Mouse (Mus musculus) MEL (cell line): ENCODE data around the gene Upk3b. TPM values are rescaled to one million over a fixed set of nuclear protein-coding genes. Genes with fewer than 3 reads are reported as not detected.

ENCODE experiments used
- DNase-seq: peaks from one replicate; pipeline ENCODE4 v3.0.0; 2011; ENCODE audit warnings: low read depth, low spot score
- H3K27ac ChIP-seq: 2 replicates; pipeline ENCODE4 v1.5.1; 2012; ENCODE audit warnings: low read depth, mild to moderate bottlenecking, control low read depth, low read length, moderate library complexity; ENCODE audit not compliant: control insufficient read depth
- H3K27me3 ChIP-seq, 2 experiments: fragments of 150-350 bp in 1 of 2; sonication (generic) in 1 of 2; 2 replicates each; pipeline ENCODE4 v1.6.1; 2012; ENCODE audit warnings: low read length in 2 of 2, mild to moderate bottlenecking in 2 of 2, improper control_type of control experiment in 1 of 2, moderate library complexity in 1 of 2; ENCODE audit not compliant: insufficient read depth in 2 of 2, control insufficient read depth in 1 of 2
- H3K36me3 ChIP-seq, 2 experiments: 2 replicates each; pipeline ENCODE4 v1.6.1; 2012 to 2014; ENCODE audit warnings: low read length in 2 of 2, improper control_type of control experiment in 1 of 2, inconsistent platforms in 1 of 2, mild to moderate bottlenecking in 1 of 2; ENCODE audit not compliant: insufficient read depth in 2 of 2, control insufficient read depth in 1 of 2
- H3K4me1 ChIP-seq, 2 experiments: fragments of 150-350 bp in 1 of 2; sonication (generic) in 1 of 2; 2 replicates each; pipeline ENCODE4 v1.6.1; 2012; ENCODE audit warnings: low read length in 2 of 2, improper control_type of control experiment in 1 of 2, mild to moderate bottlenecking in 1 of 2; ENCODE audit not compliant: insufficient read depth in 2 of 2, control insufficient read depth in 1 of 2
- H3K4me3 ChIP-seq, 2 experiments: fragments of 150-350 bp in 1 of 2; sonication (generic) in 1 of 2; 2 replicates each; pipeline ENCODE4 v1.5.1; 2012; ENCODE audit warnings: low read depth in 2 of 2, low read length in 2 of 2, mild to moderate bottlenecking in 2 of 2, moderate library complexity in 2 of 2, control low read depth in 1 of 2, improper control_type of control experiment in 1 of 2; ENCODE audit not compliant: control insufficient read depth in 1 of 2, insufficient read depth in 1 of 2
- H3K79me2 ChIP-seq: 2 replicates; pipeline ENCODE4 v1.6.1; 2012; ENCODE audit warnings: mild to moderate bottlenecking, low read length, moderate library complexity; ENCODE audit not compliant: control insufficient read depth, poor library complexity, insufficient read depth
- H3K9ac ChIP-seq: 2 replicates; pipeline ENCODE4 v1.6.1; 2012; ENCODE audit warnings: low read depth, mild to moderate bottlenecking, control low read depth, low read length, moderate library complexity; ENCODE audit not compliant: control insufficient read depth, poor library complexity, severe bottlenecking
- H3K9me3 ChIP-seq: fragments of 150-350 bp; sonication (generic); replicated peaks from 2 replicates; pipeline ENCODE4 v1.6.1; 2012; ENCODE audit warnings: mild to moderate bottlenecking, low read length, improper control_type of control experiment, moderate library complexity; ENCODE audit not compliant: insufficient read depth
- E2F4 ChIP-seq: IDR thresholded peaks from 2 replicates; pipeline ENCODE4 v1.6.1; 2011; ENCODE audit warnings: low read depth, low read length, improper control_type of control experiment, borderline replicate concordance
- ELF1 ChIP-seq: IDR thresholded peaks from 2 replicates; pipeline ENCODE4 v1.6.1; 2014; ENCODE audit warnings: low read depth, mild to moderate bottlenecking, inconsistent platforms, low read length, improper control_type of control experiment, moderate library complexity
- ETS1 ChIP-seq: IDR thresholded peaks from 2 replicates; pipeline ENCODE4 v1.6.1; 2012; ENCODE audit warnings: low read depth, mild to moderate bottlenecking, inconsistent platforms, low read length, improper control_type of control experiment, moderate library complexity
- GABPA ChIP-seq: IDR thresholded peaks from 2 replicates; pipeline ENCODE4 v1.6.1; 2012; ENCODE audit warnings: low read depth, mild to moderate bottlenecking, inconsistent platforms, low read length, improper control_type of control experiment, moderate library complexity
- GATA1 ChIP-seq: IDR thresholded peaks from 2 replicates; pipeline ENCODE4 v1.6.1; 2011; ENCODE audit warnings: low read depth, low read length, improper control_type of control experiment
- HCFC1 ChIP-seq: IDR thresholded peaks from 2 replicates; pipeline ENCODE4 v1.6.1; 2012; ENCODE audit warnings: low read depth, mild to moderate bottlenecking, inconsistent platforms, low read length, improper control_type of control experiment, moderate library complexity
- KAT2A ChIP-seq: conservative IDR thresholded peaks from 2 replicates; pipeline ENCODE4 v1.6.1; 2012; ENCODE audit warnings: low read depth, low read length, improper control_type of control experiment, inconsistent platforms
- MAX ChIP-seq: IDR thresholded peaks from 2 replicates; pipeline ENCODE4 v1.6.1; 2011; ENCODE audit warnings: low read length, improper control_type of control experiment
- MEF2A ChIP-seq: IDR thresholded peaks from 2 replicates; pipeline ENCODE4 v1.6.1; 2014; ENCODE audit warnings: low read depth, mild to moderate bottlenecking, inconsistent platforms, low read length, improper control_type of control experiment; ENCODE audit not compliant: poor library complexity, insufficient replicate concordance, severe bottlenecking; ENCODE audit errors: extremely low read depth
- MYC ChIP-seq: IDR thresholded peaks from 2 replicates; pipeline ENCODE4 v1.6.1; 2011; ENCODE audit warnings: low read depth, mild to moderate bottlenecking, low read length, improper control_type of control experiment, moderate library complexity
- NELFE ChIP-seq: IDR thresholded peaks from 2 replicates; pipeline ENCODE4 v1.6.1; 2011; ENCODE audit warnings: low read depth, low read length, improper control_type of control experiment
- NRF1 ChIP-seq: IDR thresholded peaks from 2 replicates; pipeline ENCODE4 v1.6.1; 2014; ENCODE audit warnings: low read depth, mild to moderate bottlenecking, inconsistent platforms, low read length, improper control_type of control experiment, moderate library complexity; ENCODE audit not compliant: poor library complexity, insufficient read depth, severe bottlenecking
- RAD21 ChIP-seq: IDR thresholded peaks from 2 replicates; pipeline ENCODE4 v1.6.1; 2011; ENCODE audit warnings: mild to moderate bottlenecking, low read depth, low read length, improper control_type of control experiment
- SIN3A ChIP-seq: IDR thresholded peaks from 2 replicates; pipeline ENCODE4 v1.6.1; 2012; ENCODE audit warnings: low read length, improper control_type of control experiment, inconsistent platforms
- TCF12 ChIP-seq: IDR thresholded peaks from 2 replicates; pipeline ENCODE4 v1.6.1; 2014; ENCODE audit warnings: low read depth, mild to moderate bottlenecking, inconsistent platforms, low read length, improper control_type of control experiment, moderate library complexity
- ZKSCAN1 ChIP-seq: IDR thresholded peaks from 2 replicates; pipeline ENCODE4 v1.6.1; 2012; ENCODE audit warnings: low read depth, mild to moderate bottlenecking, inconsistent platforms, low read length, improper control_type of control experiment, moderate library complexity
- ZMIZ1 ChIP-seq: IDR thresholded peaks from 2 replicates; pipeline ENCODE4 v1.6.1; 2012; ENCODE audit warnings: low read depth, mild to moderate bottlenecking, inconsistent platforms, low read length, improper control_type of control experiment, moderate library complexity
- ZNF384 ChIP-seq: IDR thresholded peaks from 2 replicates; pipeline ENCODE4 v1.6.1; 2012; ENCODE audit warnings: low read depth, mild to moderate bottlenecking, inconsistent platforms, low read length, improper control_type of control experiment
- polyA plus RNA-seq, 2 experiments: library from polyadenylated mRNA; stranded (reverse) in 1 of 2; unstranded in 1 of 2; fragments of >175 nt in 1 of 2; fragments of >200 nt in 1 of 2; gene quantifications; 2 replicates each; pipeline versions ENCODE4 v1.2.1 to v1.2.4; 2012; ENCODE audit warnings: low replicate concordance in 2 of 2, low read depth in 1 of 2; ENCODE audit not compliant: insufficient read length in 2 of 2, insufficient read depth in 1 of 2, missing spikeins in 1 of 2
- total RNA-seq: library from RNA; depleted of rRNA; stranded (reverse); fragments of 300-350 nt; gene quantifications from 2 replicates; pipeline ENCODE4 v1.2.3, GENCODE M21; 2012

The Upk3b gene
- total and polyA plus RNA-seq, 3 experiments: not detected

DNA sequence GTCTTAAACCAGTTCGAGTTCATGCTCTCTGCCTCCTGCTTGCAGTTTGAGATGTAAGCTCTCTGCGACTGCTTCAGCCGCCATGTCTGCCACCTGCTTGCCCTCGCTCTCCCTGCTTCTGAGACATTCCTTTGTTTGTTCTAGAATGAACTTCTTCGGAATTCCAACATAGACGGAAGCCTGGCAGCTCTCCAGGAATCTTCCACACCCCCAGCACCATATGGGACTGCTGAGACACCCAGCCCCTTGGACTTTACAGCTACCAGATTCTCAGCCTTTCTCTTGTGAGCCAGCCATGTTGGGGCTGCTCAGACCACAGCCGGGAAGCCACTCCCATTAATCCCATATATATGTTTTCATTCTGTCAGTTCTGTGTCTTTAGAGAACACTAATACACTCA is 38.0 kb downstream of the Upk3b start:
- no peak for DNase-seq
- Histone ChIP-seq H3K27me3 (no peaks in the 10 kb centered on the region), H3K4me3 (no peak overlapping the region), H3K4me1 (peaks cover 5 to 15% of the 10 kb centered on the region in 2 experiments), H3K9ac (no peak overlapping the region), H3K27ac (no peak overlapping the region), H3K9me3 (no peaks in the 10 kb centered on the region), H3K79me2 (no peaks in the 10 kb centered on the region), H3K36me3 (peaks cover 0 to 6% of the 10 kb centered on the region in 2 experiments; a peak in 2 of 4 replicates)
- no peak for TF ChIP-seq SIN3A
- TF ChIP-seq RAD21: no peak
- TF ChIP-seq MYC: no peak
- TF ChIP-seq HCFC1: no peak
- TF ChIP-seq MEF2A: no peak
- TF ChIP-seq ZMIZ1: no peak
- no peak for TF ChIP-seq ETS1
- TF ChIP-seq ELF1: no peak
- no peak for TF ChIP-seq E2F4
- no peak for TF ChIP-seq ZNF384
- no peak for TF ChIP-seq TCF12
- TF ChIP-seq ZKSCAN1: no peak
- TF ChIP-seq NELFE: no peak
- no peak for TF ChIP-seq MAX
- TF ChIP-seq GABPA: no peak

DNA sequence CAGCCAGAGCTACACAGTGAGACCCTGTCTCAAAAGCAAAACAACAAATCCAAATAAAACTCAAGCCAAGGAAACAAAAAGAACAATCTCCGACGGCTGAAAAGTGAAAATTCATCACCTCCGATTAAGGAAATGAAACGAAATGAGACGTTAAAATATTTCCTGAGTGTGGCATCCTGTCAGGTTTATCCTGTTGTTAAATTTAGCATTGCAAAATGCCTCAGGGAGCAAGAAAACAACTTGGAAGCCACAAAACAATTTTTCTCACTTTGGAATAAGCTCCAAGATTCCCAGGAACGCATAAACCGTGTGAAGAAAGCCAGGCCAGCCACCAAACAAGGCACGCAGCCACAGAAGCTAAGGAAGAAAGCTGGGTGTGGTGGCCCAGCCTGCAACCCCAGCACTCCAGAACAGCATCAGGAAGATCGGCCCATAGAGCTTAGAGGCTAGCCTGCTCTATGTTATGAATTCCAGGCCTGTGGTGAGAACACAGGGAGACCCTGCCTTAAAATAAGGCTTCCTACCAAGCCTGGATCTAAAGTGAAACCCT is 38.8 kb downstream of the Upk3b start:
- H3K27ac ChIP-seq: no peak overlapping the region
- no peaks in the 10 kb centered on the region for H3K79me2 ChIP-seq
- H3K27me3 ChIP-seq: no peaks in the 10 kb centered on the region
- TF ChIP-seq NRF1: no peak
- TF ChIP-seq KAT2A: no peak
- no peak for TF ChIP-seq GABPA
- TF ChIP-seq MEF2A: no peak
- no peak for TF ChIP-seq GATA1
- no peak for TF ChIP-seq NELFE
- H3K9me3 ChIP-seq: no peaks in the 10 kb centered on the region
- no peak overlapping the region for H3K9ac ChIP-seq
- peaks cover 5 to 15% of the 10 kb centered on the region in 2 experiments for H3K4me1 ChIP-seq
- DNase-seq: no peak
- no peak overlapping the region for H3K4me3 ChIP-seq
- H3K36me3 ChIP-seq: peaks cover 0 to 6% of the 10 kb centered on the region in 2 experiments; a peak in 2 of 4 replicates
